Mouse (Mus musculus) limb, embryonic 13.5 days (tissue): ENCODE data around the gene Rspry1. TPM values are rescaled to one million over a fixed set of nuclear protein-coding genes. Genes with fewer than 3 reads are reported as not detected.
A peak's percentile ranks its signal among the peaks of the same experiment; 100 is the strongest.

ENCODE experiments used
- ATAC-seq: fragments of 200-750 bp; cut with Nextera tagmentation; 2 replicates; pipeline ENCODE4 v1.8.0; 2017; ENCODE audit warnings: low read depth, moderate number of reproducible peaks, moderate TSS enrichment; ENCODE audit not compliant: low FRiP score
- H3K27ac ChIP-seq: fragments of 300-500 bp; sonication (generic); 2 replicates; pipeline ENCODE4 v1.5.1; 2015; ENCODE audit warnings: inconsistent platforms, mild to moderate bottlenecking, moderate library complexity
- H3K27me3 ChIP-seq: fragments of 300-500 bp; sonication (generic); 2 replicates; pipeline ENCODE4 v1.6.1; 2015; ENCODE audit warnings: mild to moderate bottlenecking, inconsistent platforms
- H3K36me3 ChIP-seq: fragments of 300-500 bp; sonication (generic); 2 replicates; pipeline ENCODE4 v1.6.1; 2015; ENCODE audit warnings: inconsistent platforms, mild to moderate bottlenecking, moderate library complexity
- H3K4me1 ChIP-seq: fragments of 300-500 bp; sonication (generic); 2 replicates; pipeline ENCODE4 v1.6.1; 2015; ENCODE audit warnings: inconsistent platforms
- H3K4me2 ChIP-seq: fragments of 300-500 bp; sonication (generic); replicated peaks from 2 replicates; pipeline ENCODE4 v1.6.1; 2015; ENCODE audit warnings: inconsistent platforms, mild to moderate bottlenecking, moderate library complexity
- H3K4me3 ChIP-seq: fragments of 300-500 bp; sonication (generic); 2 replicates; pipeline ENCODE4 v1.5.1; 2015; ENCODE audit warnings: moderate library complexity, mild to moderate bottlenecking, inconsistent platforms
- H3K9ac ChIP-seq: fragments of 300-500 bp; sonication (generic); 2 replicates; pipeline ENCODE4 v1.6.1; 2015; ENCODE audit warnings: mild to moderate bottlenecking, inconsistent platforms
- H3K9me3 ChIP-seq: fragments of 300-500 bp; sonication (generic); 2 replicates; pipeline ENCODE4 v1.6.1; 2016; ENCODE audit warnings: inconsistent platforms
- WGBS: fragments of 180-500 bp; shearing (Covaris S2); methylation state at CpG from one replicate; pipeline ENCODE4 v1.1.7; 2015; 5-methylcytosine and 5-hydroxymethylcytosine counted together
- polyA plus RNA-seq: library from polyadenylated mRNA; unstranded; fragments of >200 nt; fragmentation: Nextera tagmentation; extraction: Ambion mirVana; gene quantifications from 2 replicates; pipeline ENCODE4 v1.2.1, GENCODE M21; 2015

Rspry1 gene
- polyA plus RNA-seq, 1 experiment from 2014 or later: 48.9 TPM

- Histone ChIP-seq H3K27me3 (no peaks in the 10 kb centered on the region), H3K9ac (no peak overlapping the region), H3K27ac (no peak overlapping the region), H3K36me3 (peaks cover 33% of the 10 kb centered on the region), H3K4me3 (no peak overlapping the region), H3K4me1 (peaks cover 13% of the 10 kb centered on the region), H3K9me3 (no peaks in the 10 kb centered on the region), H3K4me2 (no peak overlapping the region)
- WGBS: 76% methylated on average over 2 of the region's 2 CpGs
- no peak for ATAC-seq
Measured at GRCm38 (mm10) chr8:94664722-94665121, 63.0 kb downstream of the Rspry1 start.

GRCm38 (mm10) chr8:94666456-94667308, 64.9 kb downstream of the Rspry1 start, which contains the start of gene Arl2bp:
TSS of gene Arl2bp (plus strand) at chr8:94666600.
- Histone ChIP-seq H3K9me3 (no peaks in the 10 kb centered on the region), H3K4me3 (peak within 1 kb of the TSS; percentile 68), H3K9ac (peak within 1 kb of the TSS; percentile 95), H3K27me3 (no peaks in the 10 kb centered on the region), H3K27ac (peak within 1 kb of the TSS; percentile 87), H3K4me2 (peak within 1 kb of the TSS; percentile 75), H3K36me3 (peaks cover 36% of the 10 kb centered on the region), H3K4me1 (peaks cover 13% of the 10 kb centered on the region)
- WGBS: under 1% methylated on average over 74 of the region's 74 CpGs
- ATAC-seq: peak; percentile 99

- Histone ChIP-seq H3K9ac (no peak overlapping the region), H3K4me1 (no peaks in the 10 kb centered on the region), H3K36me3 (peaks cover 54% of the 10 kb centered on the region), H3K9me3 (no peaks in the 10 kb centered on the region), H3K27ac (no peak overlapping the region), H3K27me3 (no peaks in the 10 kb centered on the region), H3K4me2 (no peak overlapping the region), H3K4me3 (no peak overlapping the region)
- no peak for ATAC-seq
- 72% methylated on average over 5 of the region's 5 CpGs for WGBS
Measured at GRCm38 (mm10) chr8:94674384-94674783, 72.6 kb downstream of the Rspry1 start.

- Histone ChIP-seq H3K9me3 (no peaks in the 10 kb centered on the region; the same call in 1 of the 2 replicates), H3K27ac (no peak overlapping the region), H3K27me3 (no peaks in the 10 kb centered on the region), H3K9ac (no peak overlapping the region), H3K4me1 (no peaks in the 10 kb centered on the region), H3K36me3 (peaks cover 42% of the 10 kb centered on the region), H3K4me2 (no peak overlapping the region), H3K4me3 (no peak overlapping the region)
- 87% methylated on average over 6 of the region's 6 CpGs for WGBS
- no peak for ATAC-seq
Measured at GRCm38 (mm10) chr8:94675923-94676322, 74.2 kb downstream of the Rspry1 start.

GRCm38 (mm10) chr8:94678582-94678981, 76.8 kb downstream of the Rspry1 start:
- Histone ChIP-seq H3K9ac (no peak overlapping the region), H3K9me3 (no peaks in the 10 kb centered on the region; the same call in 1 of the 2 replicates), H3K4me3 (no peak overlapping the region), H3K4me2 (no peak overlapping the region), H3K36me3 (peaks cover 15% of the 10 kb centered on the region), H3K27me3 (no peaks in the 10 kb centered on the region), H3K27ac (no peak overlapping the region; the same call in 1 of the 2 replicates), H3K4me1 (no peaks in the 10 kb centered on the region)
- ATAC-seq: no peak
- 45% methylated on average over 9 of the region's 9 CpGs for WGBS

- H3K27me3 ChIP-seq: no peaks in the 10 kb centered on the region
- H3K27ac ChIP-seq: no peak overlapping the region
- ATAC-seq: no peak
- H3K36me3 ChIP-seq: no peaks in the 10 kb centered on the region; the same call in none of the 2 replicates
- no peaks in the 10 kb centered on the region; the same call in 1 of the 2 replicates for H3K9me3 ChIP-seq
- no peak overlapping the region for H3K9ac ChIP-seq
- no peak overlapping the region for H3K4me2 ChIP-seq
- H3K4me3 ChIP-seq: no peak overlapping the region
- H3K4me1 ChIP-seq: no peaks in the 10 kb centered on the region
- 80% methylated on average over 3 of the region's 3 CpGs for WGBS
Measured at GRCm38 (mm10) chr8:94680414-94680813, 78.7 kb downstream of the Rspry1 start.

GRCm38 (mm10) chr8:94682732-94683524, 81.2 kb downstream of the Rspry1 start:
- no peak overlapping the region for H3K4me3 ChIP-seq
- no peaks in the 10 kb centered on the region for H3K27me3 ChIP-seq
- no peak for ATAC-seq
- H3K9ac ChIP-seq: no peak overlapping the region
- H3K36me3 ChIP-seq: no peaks in the 10 kb centered on the region
- no peaks in the 10 kb centered on the region for H3K4me1 ChIP-seq
- H3K27ac ChIP-seq: no peak overlapping the region
- no peak overlapping the region for H3K4me2 ChIP-seq
- no peaks in the 10 kb centered on the region; the same call in 1 of the 2 replicates for H3K9me3 ChIP-seq
- 79% methylated on average over 16 of the region's 16 CpGs for WGBS

GRCm38 (mm10) chr8:94684287-94684686, 82.5 kb downstream of the Rspry1 start:
- no peak overlapping the region for H3K4me2 ChIP-seq
- ATAC-seq: no peak
- no peak overlapping the region for H3K27ac ChIP-seq
- H3K36me3 ChIP-seq: no peaks in the 10 kb centered on the region
- H3K27me3 ChIP-seq: no peaks in the 10 kb centered on the region
- H3K9ac ChIP-seq: no peak overlapping the region
- H3K4me1 ChIP-seq: no peaks in the 10 kb centered on the region
- 68% methylated on average over 4 of the region's 4 CpGs for WGBS
- H3K9me3 ChIP-seq: no peaks in the 10 kb centered on the region; the same call in 1 of the 2 replicates
- H3K4me3 ChIP-seq: no peak overlapping the region

- no peak for ATAC-seq
- H3K27me3 ChIP-seq: no peaks in the 10 kb centered on the region; the same call in 1 of the 2 replicates
- WGBS: 72% methylated on average over 9 of the region's 9 CpGs
Measured at GRCm38 (mm10) chr8:94685953-94686352, 84.2 kb downstream of the Rspry1 start.

GRCm38 (mm10) chr8:94694701-94695100, 93.0 kb downstream of the Rspry1 start:
- no peak for ATAC-seq
- Histone ChIP-seq H3K4me3 (no peak overlapping the region), H3K4me1 (peaks cover 12% of the 10 kb centered on the region), H3K4me2 (no peak overlapping the region; the same call in 1 of the 2 replicates), H3K36me3 (no peaks in the 10 kb centered on the region), H3K27me3 (peaks cover 72% of the 10 kb centered on the region), H3K9me3 (no peaks in the 10 kb centered on the region), H3K27ac (no peak overlapping the region), H3K9ac (no peak overlapping the region)
- 2% methylated on average over 6 of the region's 6 CpGs for WGBS

More at GRCm38 (mm10) chr8:94685953-94686352, 84.2 kb downstream of the Rspry1 start:
- H3K4me1 ChIP-seq: no peaks in the 10 kb centered on the region
- H3K9me3 ChIP-seq: no peaks in the 10 kb centered on the region
- no peak overlapping the region for H3K27ac ChIP-seq
- H3K4me2 ChIP-seq: no peak overlapping the region
- H3K9ac ChIP-seq: no peak overlapping the region
- no peaks in the 10 kb centered on the region for H3K36me3 ChIP-seq
- no peak overlapping the region for H3K4me3 ChIP-seq

GRCm38 (mm10) chr8:94695341-94695993, 93.7 kb downstream of the Rspry1 start:
- H3K9ac ChIP-seq: peak overlapping the region; percentile 57
- H3K36me3 ChIP-seq: no peaks in the 10 kb centered on the region
- H3K4me2 ChIP-seq: peak overlapping the region; percentile 79
- peaks cover 72% of the 10 kb centered on the region for H3K27me3 ChIP-seq
- H3K9me3 ChIP-seq: no peaks in the 10 kb centered on the region
- H3K4me1 ChIP-seq: peaks cover 12% of the 10 kb centered on the region
- peak; percentile 48; the same call in 1 of the 2 replicates for ATAC-seq
- H3K4me3 ChIP-seq: peak overlapping the region; percentile 48
- WGBS: under 1% methylated on average over 31 of the region's 31 CpGs
- H3K27ac ChIP-seq: no peak overlapping the region
